Mouse (Mus musculus) urinary bladder, postnatal 14 days (tissue): ENCODE results near the gene Daam2.
A peak's percentile ranks its signal among the peaks of the same experiment; 100 is the strongest.
"Not testable (repeated sequence)": the region's sequence is repeated elsewhere in the genome, so short reads cannot be mapped to it uniquely, and the experiment has no call there.

Experiments used
- DNase-seq: peaks from one replicate; pipeline ENCODE4 v3.0.0; 2021; ENCODE audit warnings: low spot score

Daam2 gene

DNA sequence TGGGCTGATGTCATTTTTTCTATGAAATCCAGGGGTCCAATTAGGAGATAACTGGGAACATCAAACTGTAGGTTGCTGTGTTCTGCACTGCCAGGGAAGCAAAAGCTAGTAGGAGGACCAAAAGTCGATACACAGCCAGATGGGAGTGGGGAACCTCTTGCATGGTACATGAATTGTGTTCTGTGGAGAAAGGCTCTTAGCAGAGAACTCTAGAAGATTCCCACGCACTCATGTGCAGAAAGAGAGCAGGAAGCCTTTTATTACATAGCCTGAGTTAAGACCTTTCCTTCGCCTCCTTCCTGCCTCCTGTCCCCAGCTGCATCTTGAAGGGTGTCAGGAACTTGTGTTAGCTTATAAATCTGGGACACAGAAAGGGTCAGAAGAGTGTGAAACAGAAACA, 82.3 kb downstream of the Daam2 start:
- DNase-seq, result no peak

DNA sequence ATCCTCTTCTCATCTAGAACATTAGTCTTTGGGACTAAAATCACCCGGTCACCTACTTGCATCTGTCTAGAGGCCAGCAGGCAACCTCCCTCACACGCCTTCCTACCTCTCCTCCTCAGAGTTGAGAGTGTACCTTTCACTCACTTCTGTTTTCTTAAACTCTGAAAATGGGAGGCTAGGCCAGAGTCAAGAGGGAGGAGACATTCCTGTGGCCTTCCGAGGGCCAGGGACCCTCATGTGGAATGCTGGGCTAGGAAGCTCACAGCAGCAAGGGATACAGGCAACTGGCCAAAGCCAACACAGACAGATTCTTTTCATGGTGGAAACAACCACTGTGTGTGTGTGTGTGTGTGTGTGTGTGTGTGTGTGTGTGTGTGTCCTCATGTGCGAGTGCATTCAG, 86.8 kb downstream of the Daam2 start:
- no peak for DNase-seq

DNA sequence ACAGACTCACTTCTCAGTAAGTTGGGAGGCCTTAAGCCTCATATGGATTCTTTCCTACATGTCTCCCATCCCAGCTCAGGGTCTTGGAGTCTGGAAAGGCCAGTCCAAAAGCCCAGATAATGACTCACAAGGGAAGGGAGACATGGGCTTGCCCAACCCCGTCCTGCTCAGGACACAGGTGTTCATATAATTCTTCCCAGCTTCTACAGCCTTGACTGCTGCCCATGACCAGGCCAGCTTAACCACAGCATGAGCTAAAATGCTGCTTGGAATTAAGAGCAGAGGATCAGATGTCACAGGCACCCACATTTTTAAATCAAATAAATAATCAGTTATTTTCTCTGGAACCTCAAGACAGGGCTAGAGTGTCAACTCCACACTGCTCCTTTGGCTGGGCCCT, 89.0 kb downstream of the Daam2 start:
- no peak for DNase-seq

DNA sequence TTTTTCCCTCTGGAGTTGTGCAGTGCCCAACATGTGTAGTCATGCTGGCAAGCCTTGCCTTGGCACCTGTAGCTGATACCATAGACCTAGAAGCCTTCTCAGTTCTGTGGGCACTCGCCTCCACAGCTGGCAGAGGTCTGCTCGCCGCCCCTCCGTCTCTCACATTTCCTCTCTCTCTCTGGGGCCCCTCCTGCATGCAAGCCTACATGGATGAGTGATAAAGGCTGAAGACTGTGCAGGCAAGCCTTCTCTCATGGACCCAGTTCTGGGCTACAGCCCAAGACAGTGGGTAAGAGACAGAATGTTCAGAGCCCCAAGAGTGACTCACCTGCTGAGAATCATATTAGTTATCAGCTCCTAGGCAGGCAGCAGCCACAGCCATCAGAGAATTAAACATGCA, 90.1 kb downstream of the Daam2 start:
- no peak for DNase-seq

DNA sequence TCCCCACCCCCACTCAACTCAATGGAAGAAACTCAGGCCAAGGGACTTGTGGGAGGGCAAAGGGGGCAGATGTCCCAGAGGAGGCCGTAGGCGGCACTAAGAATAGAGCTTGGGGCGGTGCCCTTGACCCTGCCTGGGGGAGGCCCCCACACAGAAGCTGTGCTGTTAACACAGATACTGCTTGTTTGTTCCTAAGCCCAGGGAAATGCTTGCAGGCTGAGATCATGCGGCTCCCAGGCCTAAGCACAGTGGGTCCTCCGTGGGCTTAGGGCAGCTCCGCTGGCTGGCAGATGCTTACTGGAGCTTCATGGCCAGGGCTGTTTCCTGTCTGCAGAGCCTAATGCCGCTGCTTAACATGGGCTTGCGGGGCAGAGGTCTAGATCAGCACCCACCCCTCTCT, 91.5 kb downstream of the Daam2 start:
- DNase-seq, result no peak

DNA sequence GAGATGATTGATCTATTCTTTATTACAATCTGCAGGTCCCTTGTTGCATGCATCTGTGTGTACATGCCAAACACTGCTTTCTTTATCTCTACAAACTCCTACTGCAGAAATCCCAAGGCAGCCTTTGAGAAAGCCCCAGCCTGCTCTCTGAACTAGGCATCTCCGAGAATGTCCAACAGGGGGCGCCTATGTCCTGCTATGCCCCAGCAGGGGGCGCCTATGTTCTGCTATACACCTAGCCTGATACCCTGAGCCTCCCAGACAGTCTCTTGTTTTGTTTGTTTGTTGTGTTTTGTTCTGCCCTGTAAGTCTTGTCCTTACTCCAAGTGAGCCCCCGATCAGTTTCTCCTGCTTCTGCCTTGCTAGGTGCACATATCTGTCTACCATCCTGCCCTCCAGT, 95.9 kb downstream of the Daam2 start:
- DNase-seq, result peak; percentile 74

DNA sequence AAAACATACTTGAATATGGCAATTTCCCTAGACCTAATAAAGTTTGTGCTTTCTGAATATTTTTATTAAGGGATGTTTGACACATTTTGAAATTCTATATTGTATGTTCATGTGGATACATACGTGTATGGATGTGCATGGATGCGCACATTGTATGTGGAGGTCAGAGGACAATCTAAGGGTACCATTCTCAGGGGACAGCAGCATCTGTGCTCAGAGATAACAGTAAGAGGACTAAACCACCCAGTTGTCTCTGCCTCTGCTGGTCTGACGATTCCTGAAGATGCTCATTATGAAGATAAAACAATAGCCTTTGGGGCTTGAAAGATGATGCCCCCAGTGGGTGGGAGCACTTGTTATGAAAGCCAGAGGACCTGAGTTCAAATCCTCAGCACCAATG, 99.3 kb downstream of the Daam2 start:
- DNase-seq, result no peak

DNA sequence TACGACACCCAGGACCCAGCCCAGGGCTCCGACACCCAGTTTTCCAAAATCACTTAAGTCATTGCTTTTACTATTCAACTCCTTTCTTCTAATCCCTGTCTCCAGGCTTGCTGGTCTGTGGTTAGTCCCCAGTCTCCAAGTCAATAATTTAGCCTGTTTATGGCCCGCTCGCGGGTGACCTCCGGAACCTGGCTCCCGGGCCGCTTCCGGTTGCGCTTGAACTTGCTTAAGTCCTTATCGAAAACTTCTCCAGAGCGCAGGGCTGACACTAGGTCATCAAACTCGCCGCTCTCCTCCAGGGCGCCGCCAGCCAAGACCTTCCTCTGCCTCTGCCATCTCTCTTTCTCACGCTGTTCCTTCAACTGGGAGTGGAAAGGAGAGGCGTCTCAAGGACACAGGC, 105.8 kb downstream of the Daam2 start:
- DNase-seq, result no peak

DNA sequence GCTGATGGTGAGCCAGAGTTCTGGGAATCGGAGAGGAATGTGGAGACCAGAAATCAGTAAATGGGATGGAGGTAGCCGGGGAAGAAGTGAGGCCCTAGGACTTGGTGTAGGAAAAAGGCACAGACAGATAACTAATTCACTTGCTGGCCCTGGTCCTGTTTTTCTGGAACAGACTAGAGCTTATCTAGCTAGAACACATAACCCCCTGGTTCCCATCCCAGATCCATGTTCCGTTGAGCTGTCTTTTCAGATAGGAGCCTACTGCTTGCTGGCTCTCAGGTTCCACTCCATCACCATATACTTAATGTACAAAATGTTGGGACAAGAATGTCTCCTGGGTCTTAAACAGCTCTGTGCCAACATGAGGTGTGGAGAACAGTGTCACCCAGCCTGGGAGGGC, 106.3 kb downstream of the Daam2 start:
- no peak for DNase-seq

DNA sequence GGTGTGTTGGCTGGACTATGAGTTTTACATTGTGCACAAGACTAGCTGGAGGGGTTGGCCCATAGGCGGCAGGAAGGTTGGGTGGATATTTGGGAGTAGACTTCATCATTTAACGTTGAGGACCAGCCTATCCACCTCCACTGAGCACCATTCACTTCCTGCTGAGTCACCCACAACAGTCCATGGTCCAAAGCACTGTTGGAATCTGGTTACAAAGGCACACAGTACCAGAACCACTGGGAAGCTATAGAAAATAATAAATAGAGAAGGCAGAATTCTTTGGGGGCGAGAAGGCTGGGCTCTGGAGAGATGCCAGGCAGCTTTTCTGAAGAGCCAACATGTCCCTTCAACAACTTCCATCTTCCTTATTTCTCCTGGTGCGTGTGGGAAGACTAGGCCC, 107.8 kb downstream of the Daam2 start:
- DNase-seq, result no peak

DNA sequence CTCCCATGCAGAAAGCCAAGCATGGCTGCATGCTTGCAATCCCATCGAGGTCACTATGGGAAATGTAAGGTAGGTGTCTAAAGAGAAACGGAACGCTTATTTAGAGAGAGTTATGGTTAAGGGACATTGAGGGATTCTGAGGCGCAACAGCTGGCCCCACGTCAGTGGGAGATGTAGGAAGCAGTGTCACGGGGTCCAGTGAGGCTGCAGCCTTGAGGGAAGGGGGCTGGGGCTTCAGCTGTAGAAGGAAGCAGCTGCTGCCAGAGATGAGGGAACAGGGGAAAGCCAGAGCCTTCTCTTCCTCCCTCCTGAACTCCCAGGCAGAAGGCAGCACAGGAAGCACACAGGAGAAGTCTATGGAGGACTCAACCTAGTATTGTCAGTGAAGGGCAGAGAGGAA, 113.2 kb downstream of the Daam2 start:
- DNase-seq, result no peak

DNA sequence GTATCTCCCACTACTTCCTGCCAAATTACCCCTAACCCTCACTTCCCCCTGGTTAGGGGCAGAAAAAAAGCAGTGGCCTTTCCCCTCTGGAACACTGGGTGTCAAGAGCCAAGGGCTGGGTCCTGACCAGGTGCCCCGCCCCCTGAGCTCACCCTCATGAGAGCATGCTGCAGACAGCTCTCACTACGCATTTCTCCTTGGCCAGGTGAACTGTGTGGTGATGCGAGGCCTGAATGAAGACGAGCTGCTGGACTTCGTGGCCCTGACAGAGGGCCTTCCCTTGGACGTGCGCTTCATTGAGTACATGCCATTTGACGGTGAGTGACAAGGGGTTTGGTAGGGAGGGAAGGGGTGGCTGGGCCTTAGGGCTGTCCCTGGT, 114.9 kb downstream of the Daam2 start:
- DNase-seq, result no peak

DNA sequence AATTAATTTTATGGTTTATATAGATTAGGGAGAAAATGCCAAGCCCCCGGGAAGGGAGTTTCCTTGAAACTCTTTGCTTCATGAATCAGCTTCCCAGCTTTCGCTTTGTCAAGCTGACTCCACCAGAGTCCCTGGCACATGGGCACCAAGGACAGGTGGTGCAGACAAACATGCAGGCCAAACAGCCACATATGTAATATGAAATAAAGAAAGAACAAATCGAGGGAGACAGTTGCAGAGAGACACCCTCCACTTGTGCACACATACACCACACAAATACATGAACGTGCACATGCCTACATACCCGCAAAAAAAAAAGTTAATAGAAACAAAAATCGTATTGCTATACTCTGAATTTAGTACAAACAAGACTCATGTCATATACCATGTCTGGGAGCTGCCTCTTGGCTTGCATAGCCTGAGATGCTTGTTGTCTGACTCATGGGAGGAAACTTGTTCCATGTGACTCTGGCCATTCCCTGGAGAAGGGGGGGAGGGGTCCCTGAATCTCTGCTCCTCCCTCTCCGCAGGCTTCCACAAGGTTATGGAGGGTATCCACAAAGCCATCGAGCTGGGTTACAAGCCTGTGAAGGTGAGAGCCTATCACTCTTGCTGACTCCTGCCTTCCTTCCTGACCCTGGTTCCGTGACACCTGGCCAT, 115.4 kb downstream of the Daam2 start:
- DNase-seq, result peak; percentile 33

DNA sequence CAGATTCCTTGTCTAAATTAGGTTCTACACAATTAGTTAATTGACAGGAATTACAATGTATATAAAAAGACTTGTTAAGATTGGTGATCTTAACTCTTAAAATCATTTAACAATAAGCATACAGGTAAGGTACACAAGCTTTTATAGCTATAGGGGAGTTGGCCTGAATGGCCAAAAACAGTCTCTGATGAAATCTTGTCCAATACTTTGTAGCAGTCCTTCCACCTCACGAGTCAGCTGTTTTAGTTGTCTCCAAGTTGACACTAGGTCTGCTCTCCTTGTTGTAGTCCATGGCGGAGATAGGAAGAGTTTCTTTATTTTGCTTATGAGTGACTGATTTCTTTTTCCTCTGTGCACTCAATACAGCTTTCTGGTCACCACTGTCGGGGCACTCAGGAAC, 121.3 kb downstream of the Daam2 start:
- not testable (repeated sequence) for DNase-seq

DNA sequence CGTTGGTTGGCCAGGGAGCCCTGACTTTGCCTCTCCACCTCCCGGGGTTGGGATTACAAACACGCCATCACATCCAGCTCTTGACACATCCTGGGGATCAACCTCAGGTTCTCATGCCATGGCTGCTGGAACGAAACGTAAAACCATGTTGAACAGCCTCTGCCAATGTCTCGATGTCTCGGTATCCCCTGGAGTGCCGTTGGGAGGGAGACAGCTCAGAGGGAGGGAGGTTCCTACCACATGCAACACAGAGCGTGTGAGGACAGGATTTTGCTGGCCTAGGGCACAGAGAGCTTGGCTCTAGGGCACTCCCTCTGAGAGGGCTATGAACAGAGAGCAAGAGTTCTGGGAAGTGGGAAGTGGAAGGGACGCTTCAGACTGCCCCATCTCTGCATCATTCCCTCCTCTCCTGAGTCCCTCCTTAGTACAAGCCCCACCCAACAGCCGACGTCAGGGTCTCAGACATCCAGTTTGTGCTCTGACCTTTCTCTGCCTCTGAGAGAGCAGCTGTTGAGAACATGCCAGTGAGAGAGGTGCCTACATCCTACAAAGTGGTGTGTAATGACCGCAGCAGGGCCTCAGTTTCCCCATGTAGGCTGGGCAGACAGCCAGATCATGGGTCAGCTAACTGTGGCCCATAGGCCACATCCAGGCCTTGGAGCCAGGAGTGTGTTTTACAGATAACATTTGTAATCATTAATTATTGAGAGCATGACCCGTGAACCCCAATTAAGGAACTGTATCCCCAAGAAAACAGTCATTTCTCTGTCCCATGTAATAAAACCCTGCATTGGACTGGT, 123.6 kb downstream of the Daam2 start:
- no peak for DNase-seq

DNA sequence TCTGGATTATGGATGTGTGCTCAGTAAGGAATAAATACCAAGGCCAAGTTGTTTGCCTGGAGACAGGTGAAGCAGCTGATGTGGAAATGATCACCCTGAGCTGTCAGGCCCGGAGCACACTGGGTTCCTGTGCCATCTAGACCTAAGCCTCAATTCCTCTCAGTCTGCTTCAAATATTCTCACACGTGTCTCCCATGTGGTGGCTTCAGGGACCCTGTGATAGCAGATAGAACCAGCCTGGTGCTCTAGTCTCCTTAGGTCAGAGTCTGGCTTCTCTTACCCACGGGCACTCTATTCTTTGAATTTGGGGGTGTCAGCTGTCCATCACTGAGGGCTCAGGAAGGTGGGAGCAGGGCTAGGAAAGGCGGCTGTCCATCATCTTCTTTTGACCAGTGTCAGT, 124.4 kb downstream of the Daam2 start:
- DNase-seq, result no peak

DNA sequence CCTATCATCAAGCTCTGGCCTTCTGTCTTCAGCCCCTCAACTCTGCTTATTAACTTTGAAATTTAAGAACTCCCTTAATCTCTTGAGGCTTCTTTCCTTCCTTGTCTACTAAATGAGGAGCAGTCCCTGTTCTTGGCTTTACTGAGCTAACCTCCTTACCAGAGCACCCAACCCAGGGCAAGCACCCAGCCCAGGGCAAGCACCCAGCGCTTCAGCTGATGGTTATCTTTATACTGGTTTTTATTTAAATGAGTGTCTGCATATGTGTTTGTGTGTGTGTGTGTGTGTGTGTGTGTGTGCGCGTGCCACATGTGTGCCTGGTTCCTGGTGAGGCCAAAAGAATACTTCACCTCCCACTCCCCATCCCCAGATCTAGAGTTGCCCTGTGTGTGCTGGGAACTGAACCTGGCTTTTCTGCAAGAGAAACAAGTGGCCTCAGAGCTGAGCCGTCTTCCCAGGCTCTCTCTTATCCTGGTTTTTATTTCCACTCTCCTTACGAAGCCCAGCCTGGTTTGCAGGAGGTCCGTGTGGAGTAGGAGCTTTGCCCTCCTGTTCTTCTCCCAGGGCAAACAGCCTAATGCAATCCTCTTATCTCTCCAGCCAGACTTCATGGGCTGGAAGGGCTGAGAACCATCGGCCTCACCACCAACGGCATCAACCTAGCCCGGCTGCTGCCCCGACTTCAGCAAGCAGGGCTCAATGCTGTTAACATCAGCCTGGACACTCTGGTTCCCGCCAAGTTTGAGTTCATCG, 125.1 kb downstream of the Daam2 start:
- no peak for DNase-seq

DNA sequence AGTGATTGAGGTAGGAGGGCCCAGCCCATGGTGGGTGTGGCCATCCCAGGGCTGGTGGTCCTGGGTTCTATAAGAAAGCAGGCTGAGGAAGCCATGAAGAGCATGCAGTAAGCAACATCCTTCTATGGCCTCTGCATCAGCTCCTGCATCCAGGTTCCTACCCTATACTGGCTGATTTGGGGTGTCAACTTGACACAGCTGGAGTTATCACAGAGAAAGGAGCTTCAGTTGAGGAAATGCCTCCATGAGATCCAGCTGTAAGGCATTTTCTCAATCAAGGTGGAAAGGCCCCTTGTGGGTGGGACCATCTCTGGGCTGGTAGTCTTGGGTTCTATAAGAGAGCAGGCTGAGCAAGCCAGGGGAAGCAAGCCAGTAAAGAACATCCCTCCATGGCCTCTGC, 126.8 kb downstream of the Daam2 start:
- not testable (repeated sequence) for DNase-seq

DNA sequence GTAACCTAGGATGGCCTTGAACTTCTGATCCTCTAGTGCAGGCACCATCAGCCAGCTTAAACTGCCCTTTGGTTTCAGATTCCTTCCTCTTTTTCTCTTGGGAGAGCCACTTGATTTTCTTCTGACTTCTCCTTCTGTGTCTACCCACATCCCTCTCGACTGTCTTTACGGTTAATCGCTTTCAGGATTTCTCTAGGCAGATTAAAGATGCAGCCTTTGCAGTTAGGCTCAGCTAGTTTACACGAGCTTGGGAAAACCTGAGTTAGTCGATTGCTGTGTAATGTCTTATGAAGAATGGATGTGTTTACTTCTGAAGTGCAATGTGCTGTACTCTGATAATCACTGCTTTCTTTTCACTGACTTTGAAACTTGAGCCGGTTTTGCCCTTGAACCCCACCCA, 127.5 kb downstream of the Daam2 start:
- DNase-seq, result no peak

DNA sequence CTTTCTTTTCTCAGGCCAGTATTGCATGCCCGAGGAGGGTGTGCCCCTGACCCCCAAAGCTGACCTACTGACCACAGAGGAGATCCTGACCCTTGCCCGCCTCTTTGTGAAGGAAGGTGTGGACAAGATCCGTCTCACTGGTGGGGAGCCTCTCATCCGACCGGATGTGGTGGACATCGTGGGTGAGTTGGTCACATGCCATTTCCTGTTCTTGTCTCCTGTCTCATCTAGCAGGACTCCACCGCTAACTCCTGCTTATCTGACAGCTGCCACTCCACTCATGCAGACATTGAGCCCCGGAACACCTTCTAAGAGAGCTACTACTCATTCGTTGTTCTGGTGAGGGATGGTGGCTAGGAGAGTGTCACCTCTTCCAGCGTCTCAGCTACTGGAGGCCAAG, 129.1 kb downstream of the Daam2 start:
- no peak for DNase-seq

DNA sequence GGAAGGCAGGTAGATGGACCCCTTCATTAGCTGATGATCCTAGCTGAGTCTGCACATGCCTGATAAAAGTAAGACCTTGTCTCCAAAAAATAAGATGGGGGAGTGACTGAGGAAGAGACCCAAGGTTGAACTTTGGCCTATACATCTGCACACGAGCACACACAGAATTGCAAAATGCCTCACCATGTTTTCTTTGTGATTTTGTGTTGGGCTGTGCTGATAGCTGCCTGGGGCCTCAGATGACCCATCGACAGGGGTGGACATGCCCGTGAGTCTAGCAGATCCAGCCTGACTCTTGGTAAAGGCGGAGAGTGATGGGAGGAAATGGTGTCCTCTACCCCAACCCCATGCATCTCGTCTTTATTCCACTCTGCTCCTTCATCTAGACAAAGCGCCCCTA, 129.9 kb downstream of the Daam2 start:
- no peak for DNase-seq

DNA sequence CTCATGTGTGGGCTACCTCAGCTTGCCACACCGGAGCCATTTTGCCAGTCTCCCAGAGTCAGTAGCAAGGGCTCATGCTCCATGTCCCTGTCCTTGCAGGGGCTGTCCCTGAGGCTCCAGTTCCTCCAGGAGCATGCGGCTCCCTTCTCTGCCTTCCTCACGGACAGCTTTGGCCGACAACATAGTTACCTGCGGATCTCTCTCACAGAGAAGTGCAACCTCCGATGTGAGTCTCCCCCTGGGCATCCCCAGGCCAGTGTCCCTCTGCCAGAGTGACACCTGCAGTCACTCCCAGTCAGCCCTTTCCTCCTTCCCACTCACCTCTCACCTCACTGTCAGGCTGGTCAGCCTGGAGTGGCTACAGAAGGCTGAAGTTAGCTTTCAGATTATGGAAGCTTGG, 131.1 kb downstream of the Daam2 start:
- DNase-seq, result no peak

DNA sequence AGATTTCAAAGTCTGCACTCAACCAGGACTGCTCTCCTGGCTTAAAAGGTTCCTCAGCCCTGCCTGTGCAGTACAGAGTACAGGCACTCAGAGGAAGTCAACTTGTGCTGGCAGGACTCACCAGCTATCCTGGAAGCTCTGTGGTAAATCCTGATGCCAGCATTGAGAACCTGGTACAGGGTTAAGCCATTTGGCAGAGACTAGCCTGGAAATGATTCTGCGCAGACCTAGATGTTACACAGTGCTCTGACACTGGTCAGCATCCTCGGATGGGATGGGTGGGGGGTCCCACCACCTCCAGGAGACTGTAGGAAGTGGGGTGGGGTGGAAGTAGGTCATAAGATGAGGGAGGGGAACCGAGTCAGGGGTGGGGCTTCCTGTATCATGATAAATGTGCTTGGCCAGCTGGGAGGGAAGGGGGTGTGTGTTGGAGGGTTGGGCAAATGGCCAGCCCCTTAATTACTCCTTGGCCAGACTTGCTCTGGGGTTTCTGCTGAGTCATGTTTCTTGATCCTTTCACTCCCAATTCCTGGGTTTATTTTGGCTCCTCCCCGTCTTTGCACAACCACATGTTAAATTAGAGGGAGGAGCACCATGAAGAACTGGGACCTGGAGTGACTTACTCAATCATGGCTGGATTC, 132.0 kb downstream of the Daam2 start:
- DNase-seq, result peak; percentile 69
